Mouse (Mus musculus): Measurements from ENCODE around the gene Mapt. TPM values are rescaled to one million over a fixed set of nuclear protein-coding genes. Genes with fewer than 3 reads are reported as not detected.
A peak's percentile ranks its signal among the peaks of the same experiment; 100 is the strongest.

Gene Mapt
- total RNA-seq, 1 experiment from 2014 or later = 169 TPM

GRCm38 (mm10) chr11:104315703-104316102, 84.5 kb downstream of the Mapt start:
- DNase-seq = peak; percentile 78

- no peak for DNase-seq
These were observed 85.7 kb downstream of the Mapt start for GRCm38 (mm10) chr11:104316685-104317400.

- no peak for DNase-seq
These were observed 86.4 kb downstream of the Mapt start for GRCm38 (mm10) chr11:104317631-104318030.

GRCm38 (mm10) chr11:104318940-104319781, 88.0 kb downstream of the Mapt start:
- peak; percentile 24 for DNase-seq

GRCm38 (mm10) chr11:104320511-104320910, 89.3 kb downstream of the Mapt start:
- DNase-seq = no peak

GRCm38 (mm10) chr11:104322142-104322541, 91.0 kb downstream of the Mapt start:
- DNase-seq = no peak

- DNase-seq = no peak
These were observed 96.3 kb downstream of the Mapt start for GRCm38 (mm10) chr11:104327462-104327861.

- no peak for DNase-seq
These were observed 96.8 kb downstream of the Mapt start for GRCm38 (mm10) chr11:104327946-104328345.

- DNase-seq = no peak
These were observed 98.2 kb downstream of the Mapt start for GRCm38 (mm10) chr11:104329185-104329926.

- DNase-seq = no peak
These were observed 99.0 kb downstream of the Mapt start for GRCm38 (mm10) chr11:104330151-104330550.

GRCm38 (mm10) chr11:104331208-104331607, 100.0 kb downstream of the Mapt start:
- DNase-seq = no peak

GRCm38 (mm10) chr11:104332105-104332504, 100.9 kb downstream of the Mapt start:
- DNase-seq = no peak

- no peak for DNase-seq
These were observed 102.9 kb downstream of the Mapt start for GRCm38 (mm10) chr11:104334115-104334514.

GRCm38 (mm10) chr11:104334946-104335345, 103.8 kb downstream of the Mapt start:
- no peak for DNase-seq

- peak; percentile 20 for DNase-seq
These were observed 115.7 kb downstream of the Mapt start for GRCm38 (mm10) chr11:104346931-104347330.

- DNase-seq = no peak
These were observed 130.6 kb downstream of the Mapt start for GRCm38 (mm10) chr11:104361790-104362189.

- no peak for DNase-seq
These were observed 131.5 kb downstream of the Mapt start for GRCm38 (mm10) chr11:104362704-104363103.

GRCm38 (mm10) chr11:104363823-104364600, 132.8 kb downstream of the Mapt start:
- no peak for DNase-seq

- no peak for DNase-seq
These were observed 136.4 kb downstream of the Mapt start for GRCm38 (mm10) chr11:104367486-104368190.

GRCm38 (mm10) chr11:104376291-104376690, 145.1 kb downstream of the Mapt start:
- no peak for DNase-seq

- no peak for DNase-seq
These were observed 148.4 kb downstream of the Mapt start for GRCm38 (mm10) chr11:104379635-104380034.

Data from adrenal gland, postnatal 25 days (tissue).